Mouse (Mus musculus): ENCODE data around the gene Epha10. TPM values are rescaled to one million over a fixed set of nuclear protein-coding genes. Genes with fewer than 3 reads are reported as not detected.

Gene Epha10
- not detected in 2 replicates for polyA plus RNA-seq (2016; fragmentation: Nextera tagmentation; extraction: Ambion mirVana)

DNA sequence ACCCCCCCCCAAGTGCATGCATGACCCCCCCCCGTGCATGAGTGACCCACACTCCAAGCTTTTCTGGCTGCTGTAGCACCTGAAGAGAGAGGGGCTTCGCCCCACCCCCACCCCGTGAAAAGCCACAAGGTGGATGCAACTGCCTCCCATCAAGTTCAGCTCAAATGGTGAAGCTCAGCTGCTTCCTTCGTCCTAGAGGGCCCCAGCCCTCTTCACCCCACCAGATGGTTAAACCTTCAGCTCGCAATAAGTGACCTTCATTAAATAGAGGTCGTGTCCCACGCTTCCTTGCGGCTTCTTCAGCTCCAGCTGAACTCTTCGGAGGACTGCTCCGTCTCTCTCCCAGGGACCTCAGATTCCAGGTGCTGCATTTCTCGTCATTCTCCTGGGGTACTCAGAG, at the start of gene Epha10:
TSS of gene Epha10 (plus strand) at position 301 of the 400 bp plus-strand sequence.
- Histone ChIP-seq H3K36me3 (no peaks in the 10 kb centered on the region), H3K27ac (ENCODE audit: poor library complexity, severe bottlenecking) (no peak within 1 kb of the TSS), H3K4me2 (peak within 1 kb of the TSS; percentile 65), H3K9ac (no peak within 1 kb of the TSS), H3K4me1 (replicated peaks) (peaks cover 9% of the 10 kb centered on the region; the same call in 1 of the 2 replicates), H3K4me3 (peak within 1 kb of the TSS; percentile 29), H3K9me3 (replicated peaks) (peaks cover 6% of the 10 kb centered on the region; the same call in 1 of the 2 replicates), H3K27me3 (replicated peaks) (peaks cover 68% of the 10 kb centered on the region)
- 6% methylated on average over 11 of the region's 11 CpGs for WGBS
- no peak for ATAC-seq (ENCODE audit: insufficient number of reproducible peaks, low FRiP score)

DNA sequence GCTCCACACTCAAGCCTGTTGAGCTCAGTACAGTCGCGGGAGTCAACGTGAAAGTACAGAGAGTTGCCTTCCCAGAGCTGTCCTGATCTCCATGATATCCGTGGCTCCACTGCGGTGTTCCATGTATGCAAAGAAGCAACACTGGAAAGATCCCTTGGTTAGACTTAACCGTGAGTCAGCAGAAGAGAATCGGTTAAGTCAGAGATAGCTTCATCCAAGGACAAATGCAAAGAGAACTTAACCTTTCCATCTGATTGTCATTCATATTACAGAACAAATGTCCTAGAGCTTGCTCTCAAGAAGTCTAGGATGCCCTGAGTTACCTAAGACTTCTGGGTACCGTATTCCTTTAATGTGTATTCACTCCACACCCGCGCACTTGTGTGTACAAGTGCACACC, 47.9 kb upstream of the Epha10 start:
- no peaks in the 10 kb centered on the region for H3K27me3 ChIP-seq (replicated peaks)
- no peak overlapping the region for H3K9ac ChIP-seq
- peaks cover 49% of the 10 kb centered on the region for H3K36me3 ChIP-seq
- no peak overlapping the region for H3K4me3 ChIP-seq
- no peaks in the 10 kb centered on the region for H3K9me3 ChIP-seq (replicated peaks)
- H3K27ac ChIP-seq (ENCODE audit: poor library complexity, severe bottlenecking): no peak overlapping the region
- WGBS: 95% methylated on average over 10 of the region's 10 CpGs
- no peak overlapping the region for H3K4me2 ChIP-seq
- 0 out of 2 replicates have a peak, but pooled peaks cover 3% of the 10 kb centered on the region for H3K4me1 ChIP-seq (replicated peaks)
- no peak for ATAC-seq (ENCODE audit: insufficient number of reproducible peaks, low FRiP score)

DNA sequence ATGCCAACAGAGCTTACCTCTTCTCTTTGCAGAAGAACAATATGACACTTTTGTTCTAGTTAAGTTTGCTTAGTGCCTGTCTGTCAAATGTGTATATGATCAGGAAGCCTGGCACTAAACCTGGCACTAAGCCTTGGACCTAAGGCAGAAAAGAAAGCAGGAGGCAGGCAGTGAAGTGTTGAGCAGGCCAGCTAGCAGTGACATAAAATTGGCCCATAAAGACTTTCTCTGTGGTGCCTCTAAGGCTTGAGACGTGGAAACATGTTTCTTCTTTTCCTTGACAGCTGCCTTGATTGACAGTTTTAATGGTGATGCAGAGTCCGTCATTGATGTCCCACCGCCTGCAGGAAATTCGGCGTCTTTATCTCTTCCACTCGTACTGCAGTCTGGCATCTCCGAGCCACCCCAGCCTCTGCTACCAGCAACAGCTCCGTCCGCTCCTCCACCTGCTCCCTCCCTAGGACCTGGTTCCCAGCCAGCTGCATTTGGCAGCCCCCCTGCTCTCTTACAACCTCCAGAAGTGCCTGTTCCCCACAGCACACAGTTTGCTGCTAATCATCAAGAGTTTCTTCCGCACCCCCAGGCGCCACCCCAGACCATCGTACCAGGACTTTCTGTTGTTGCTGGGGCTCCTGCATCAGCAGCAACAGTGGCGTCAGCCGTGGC, 42.5 kb upstream of the Epha10 start:
- Histone ChIP-seq H3K4me2 (no peak overlapping the region), H3K4me3 (no peak overlapping the region), H3K27ac (ENCODE audit: poor library complexity, severe bottlenecking) (no peak overlapping the region), H3K9me3 (replicated peaks) (no peaks in the 10 kb centered on the region), H3K9ac (no peak overlapping the region), H3K36me3 (peaks cover 57% of the 10 kb centered on the region), H3K4me1 (replicated peaks) (no peaks in the 10 kb centered on the region), H3K27me3 (replicated peaks) (no peaks in the 10 kb centered on the region)
- no peak for ATAC-seq (ENCODE audit: insufficient number of reproducible peaks, low FRiP score)
- WGBS: 73% methylated on average over 14 of the region's 14 CpGs

DNA sequence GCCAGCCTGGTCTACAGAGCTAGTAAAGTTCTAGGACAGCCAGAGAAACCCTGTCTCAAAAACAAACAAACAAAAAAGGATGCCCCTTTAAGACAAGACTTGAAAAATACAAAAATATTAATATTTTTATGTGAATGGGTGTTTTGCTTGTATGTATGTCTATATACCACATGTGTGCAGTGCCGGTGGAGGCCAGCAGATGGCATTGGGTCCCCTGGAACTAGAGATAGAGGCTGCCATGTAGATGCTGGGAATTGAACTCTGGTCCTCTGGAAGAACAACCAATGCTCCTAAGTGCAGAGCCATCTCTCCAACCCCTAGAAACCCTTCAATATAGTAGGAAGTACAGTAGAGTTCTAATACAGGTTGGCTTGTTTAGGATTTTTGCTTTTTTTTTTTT, 39.7 kb upstream of the Epha10 start:
- no peaks in the 10 kb centered on the region for H3K9me3 ChIP-seq (replicated peaks)
- WGBS: 83% methylated on average over 1 of the region's 1 CpGs
- no peak overlapping the region for H3K27ac ChIP-seq (ENCODE audit: poor library complexity, severe bottlenecking)
- no peaks in the 10 kb centered on the region for H3K27me3 ChIP-seq (replicated peaks)
- ATAC-seq (ENCODE audit: insufficient number of reproducible peaks, low FRiP score): no peak
- H3K4me2 ChIP-seq: no peak overlapping the region
- H3K4me1 ChIP-seq (replicated peaks): peaks cover 7% of the 10 kb centered on the region
- peaks cover 56% of the 10 kb centered on the region for H3K36me3 ChIP-seq
- no peak overlapping the region for H3K4me3 ChIP-seq
- no peak overlapping the region for H3K9ac ChIP-seq

DNA sequence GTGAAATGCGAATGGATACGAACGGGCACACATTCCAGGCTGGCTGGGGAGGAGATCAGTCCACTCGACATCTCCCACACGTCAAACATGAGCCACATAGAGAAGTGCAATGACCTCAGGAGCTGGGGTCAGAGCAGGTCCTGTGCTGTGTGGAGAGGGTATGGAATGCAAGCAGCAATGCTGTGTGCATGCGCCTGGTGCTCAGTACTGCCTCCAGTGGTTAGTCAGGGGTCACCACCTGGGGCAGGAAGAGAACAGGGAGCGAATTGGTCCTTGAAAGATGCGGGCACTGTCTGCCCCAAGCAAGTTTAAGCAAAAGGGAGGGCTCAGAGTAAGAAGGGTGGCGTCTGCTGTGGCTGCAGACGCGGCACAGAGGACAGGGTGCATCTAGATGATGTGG, 37.2 kb upstream of the Epha10 start:
- Histone ChIP-seq H3K4me1 (replicated peaks) (peaks cover 11% of the 10 kb centered on the region), H3K9ac (no peak overlapping the region), H3K27ac (ENCODE audit: poor library complexity, severe bottlenecking) (no peak overlapping the region), H3K4me3 (no peak overlapping the region), H3K9me3 (replicated peaks) (no peaks in the 10 kb centered on the region), H3K4me2 (no peak overlapping the region), H3K36me3 (peaks cover 37% of the 10 kb centered on the region), H3K27me3 (replicated peaks) (no peaks in the 10 kb centered on the region)
- ATAC-seq (ENCODE audit: insufficient number of reproducible peaks, low FRiP score): 0 out of 2 replicates have a peak, but pooled peaks have one; percentile 27
- 55% methylated on average over 11 of the region's 11 CpGs for WGBS

DNA sequence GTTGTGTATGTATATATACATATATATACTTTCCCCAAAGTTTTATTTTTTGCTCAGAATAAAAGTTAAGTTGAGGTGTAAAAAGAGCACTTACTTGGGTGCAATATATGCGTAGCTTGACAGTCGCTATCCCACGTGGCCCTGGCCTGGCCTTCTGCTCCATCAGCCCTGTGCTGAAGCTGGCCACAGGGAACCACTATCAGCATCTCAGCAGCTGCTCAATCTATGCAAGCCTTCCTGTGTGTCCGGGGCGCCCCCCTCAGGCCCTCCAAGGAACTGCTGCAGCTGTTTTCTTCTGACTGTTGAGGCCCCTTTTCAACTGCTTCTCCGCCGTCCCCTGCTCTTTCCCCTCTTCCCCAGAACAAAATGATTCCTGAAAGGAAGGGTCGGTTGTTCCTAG, 33.1 kb upstream of the Epha10 start:
- ATAC-seq (ENCODE audit: insufficient number of reproducible peaks, low FRiP score): no peak
- WGBS: 11% methylated on average over 8 of the region's 8 CpGs
- no peaks in the 10 kb centered on the region for H3K9me3 ChIP-seq (replicated peaks)
- no peak overlapping the region for H3K27ac ChIP-seq (ENCODE audit: poor library complexity, severe bottlenecking)
- no peak overlapping the region for H3K4me2 ChIP-seq
- H3K27me3 ChIP-seq (replicated peaks): no peaks in the 10 kb centered on the region
- no peak overlapping the region for H3K4me3 ChIP-seq
- no peak overlapping the region for H3K9ac ChIP-seq
- H3K4me1 ChIP-seq (replicated peaks): peaks cover 30% of the 10 kb centered on the region
- peaks cover 11% of the 10 kb centered on the region for H3K36me3 ChIP-seq

DNA sequence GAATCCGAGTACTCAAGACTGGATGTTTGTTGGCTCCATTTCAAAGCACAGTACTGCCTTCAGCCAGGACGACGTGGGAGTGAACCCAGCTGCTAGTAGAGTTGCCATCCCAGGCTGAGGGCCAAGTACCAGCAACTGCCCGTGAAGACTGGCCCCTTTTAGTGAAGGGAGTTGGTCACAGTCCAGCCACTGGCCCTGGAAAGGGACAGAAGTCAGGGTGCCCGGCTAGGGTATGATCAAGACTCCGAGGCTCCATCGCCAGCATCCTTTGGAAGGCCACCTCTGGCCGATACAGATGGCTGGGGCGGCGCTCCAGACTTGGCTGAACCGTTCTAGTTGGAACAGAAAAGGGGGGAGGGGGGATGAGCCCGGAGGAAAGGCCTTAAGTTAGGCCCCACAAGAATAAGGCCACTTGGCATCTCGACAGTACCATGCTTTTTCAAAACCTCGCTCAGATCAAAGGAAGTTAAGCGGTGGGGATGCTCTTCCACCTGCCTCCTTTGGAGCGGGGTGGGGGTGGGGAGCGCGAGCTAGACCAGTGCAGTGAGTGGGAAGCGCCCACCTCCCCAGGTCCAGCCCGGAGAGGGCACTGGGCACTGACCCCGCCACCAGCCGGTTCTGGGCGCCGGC, 31.0 kb upstream of the Epha10 start:
- Histone ChIP-seq H3K9ac (peak overlapping the region; percentile 93), H3K36me3 (peaks cover 21% of the 10 kb centered on the region), H3K4me2 (peak overlapping the region; percentile 92), H3K27ac (ENCODE audit: poor library complexity, severe bottlenecking) (peak overlapping the region; percentile 92), H3K27me3 (replicated peaks) (no peaks in the 10 kb centered on the region), H3K4me1 (replicated peaks) (peaks cover 30% of the 10 kb centered on the region), H3K9me3 (replicated peaks) (no peaks in the 10 kb centered on the region), H3K4me3 (peak overlapping the region; percentile 94)
- ATAC-seq (ENCODE audit: insufficient number of reproducible peaks, low FRiP score): peak; percentile 0; the same call in 1 of the 2 replicates
- 3% methylated on average over 24 of the region's 24 CpGs for WGBS

DNA sequence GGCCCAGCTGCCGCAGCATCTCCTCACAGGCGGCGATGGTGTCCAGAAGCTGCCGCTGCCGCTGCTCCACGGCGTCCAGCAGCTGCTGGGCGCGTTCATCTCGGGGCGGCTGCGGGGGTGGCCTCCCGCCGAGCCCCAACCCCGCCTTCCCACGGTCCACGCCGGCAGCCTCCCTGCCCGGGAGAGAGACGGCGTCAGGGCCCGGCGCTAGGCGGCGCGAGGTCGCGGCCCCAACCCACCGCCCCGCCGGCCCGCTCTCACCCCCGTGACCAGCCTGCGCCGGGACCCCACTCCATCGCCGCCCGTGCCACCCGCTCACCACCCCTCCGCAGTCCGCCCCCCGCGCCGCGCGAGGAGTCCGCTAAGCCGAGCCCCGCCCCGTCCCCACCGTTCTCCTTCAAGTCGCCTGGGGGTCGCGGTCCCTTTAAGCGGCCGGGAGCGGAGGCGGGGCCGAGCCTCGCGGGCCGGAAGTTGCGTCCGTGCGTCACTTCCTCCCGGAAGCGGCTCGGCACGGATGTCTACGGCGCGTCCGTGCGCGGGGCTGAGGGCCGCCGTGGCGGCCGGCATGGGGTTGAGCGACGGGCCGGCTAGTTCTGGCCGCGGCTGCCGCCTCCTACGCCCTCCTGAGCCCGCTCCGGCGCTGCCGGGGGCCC, 30.3 kb upstream of the Epha10 start, which contains the start of gene Yrdc:
TSS of gene Yrdc (plus strand) at position 419 of the 653 bp plus-strand sequence.
- no peaks in the 10 kb centered on the region for H3K27me3 ChIP-seq (replicated peaks)
- under 1% methylated on average over 79 of the region's 90 CpGs for WGBS
- peaks cover 23% of the 10 kb centered on the region for H3K4me1 ChIP-seq (replicated peaks)
- ATAC-seq (ENCODE audit: insufficient number of reproducible peaks, low FRiP score): peak; percentile 92
- H3K27ac ChIP-seq (ENCODE audit: poor library complexity, severe bottlenecking): peak within 1 kb of the TSS; percentile 92
- peaks cover 25% of the 10 kb centered on the region for H3K36me3 ChIP-seq
- H3K9me3 ChIP-seq (replicated peaks): no peaks in the 10 kb centered on the region
- H3K9ac ChIP-seq: peak within 1 kb of the TSS; percentile 93
- peak within 1 kb of the TSS; percentile 94 for H3K4me3 ChIP-seq
- H3K4me2 ChIP-seq: peak within 1 kb of the TSS; percentile 92

DNA sequence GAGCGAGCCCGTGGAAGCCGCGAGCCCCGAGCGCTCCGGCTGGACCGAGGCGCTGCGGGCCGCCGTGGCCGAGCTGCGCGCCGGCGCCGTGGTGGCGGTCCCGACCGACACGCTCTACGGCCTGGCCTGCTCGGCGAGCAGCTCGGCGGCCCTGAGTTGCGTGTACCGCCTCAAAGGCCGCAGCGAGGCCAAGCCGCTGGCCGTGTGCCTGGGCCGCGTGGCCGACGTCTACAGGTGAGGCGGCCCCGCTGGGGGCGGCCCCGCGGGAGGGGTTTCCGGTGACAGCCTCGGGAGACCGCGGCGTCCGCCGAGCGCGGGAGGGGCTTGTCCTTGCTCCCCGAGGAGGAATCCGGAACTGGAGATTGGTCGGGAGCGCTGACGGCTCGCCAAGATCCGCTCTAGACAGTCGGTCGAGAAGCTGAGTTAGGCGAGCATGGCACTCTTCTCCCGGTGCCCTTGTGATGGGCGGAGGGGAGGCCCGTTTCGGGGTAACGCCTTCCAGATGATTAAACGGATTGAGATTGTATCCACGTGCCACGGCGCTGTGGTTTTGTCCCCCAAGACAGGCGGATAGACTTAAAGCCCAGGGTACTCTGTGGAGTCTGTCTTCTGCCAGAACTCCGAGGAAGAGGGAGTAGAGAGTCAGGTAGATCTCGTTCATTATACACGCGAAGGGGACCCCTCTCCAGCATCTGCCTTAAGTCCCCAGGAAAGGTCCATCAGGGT, 29.6 kb upstream of the Epha10 start, which contains the start of gene 1110065P20Rik:
TSS of gene 1110065P20Rik (minus strand) at position 264 of the 726 bp plus-strand sequence.
- under 1% methylated on average over 75 of the region's 75 CpGs for WGBS
- Histone ChIP-seq H3K4me3 (peak within 1 kb of the TSS; percentile 94), H3K27ac (ENCODE audit: poor library complexity, severe bottlenecking) (peak within 1 kb of the TSS; percentile 92), H3K36me3 (peaks cover 31% of the 10 kb centered on the region), H3K27me3 (replicated peaks) (no peaks in the 10 kb centered on the region), H3K9me3 (replicated peaks) (no peaks in the 10 kb centered on the region), H3K4me1 (replicated peaks) (peaks cover 23% of the 10 kb centered on the region), H3K9ac (peak within 1 kb of the TSS; percentile 93), H3K4me2 (peak within 1 kb of the TSS; percentile 92)
- ATAC-seq (ENCODE audit: insufficient number of reproducible peaks, low FRiP score): peak; percentile 69

DNA sequence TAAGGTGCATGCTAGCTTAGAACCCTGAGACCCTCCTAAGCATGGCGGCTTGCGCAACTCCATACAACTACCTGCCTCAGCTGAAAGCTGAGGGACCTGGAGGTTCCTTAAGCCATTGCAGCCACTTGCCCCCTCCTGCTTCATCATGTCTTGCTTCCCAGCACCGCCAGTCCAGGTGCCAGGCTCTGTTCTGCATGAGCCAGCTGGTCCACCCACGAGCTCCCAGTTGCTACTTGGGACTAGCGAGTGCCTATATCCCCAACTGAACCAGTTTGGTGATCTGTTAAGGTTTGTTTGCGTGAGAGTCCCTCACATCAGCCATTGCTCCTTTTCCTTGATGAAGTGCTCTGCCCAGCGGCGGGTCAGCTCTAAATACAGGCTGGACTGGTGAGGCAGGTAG, 24.4 kb upstream of the Epha10 start:
- Histone ChIP-seq H3K27me3 (replicated peaks) (peaks cover 20% of the 10 kb centered on the region), H3K4me3 (no peak overlapping the region)

More for the DNA sequence above, 24.4 kb upstream of the Epha10 start:
- no peak overlapping the region for H3K9ac ChIP-seq
- no peak overlapping the region for H3K27ac ChIP-seq (ENCODE audit: poor library complexity, severe bottlenecking)
- peaks cover 17% of the 10 kb centered on the region for H3K4me1 ChIP-seq (replicated peaks)
- no peak overlapping the region for H3K4me2 ChIP-seq
- no peak for ATAC-seq (ENCODE audit: insufficient number of reproducible peaks, low FRiP score)
- WGBS: 92% methylated on average over 8 of the region's 8 CpGs
- peaks cover 40% of the 10 kb centered on the region for H3K36me3 ChIP-seq
- H3K9me3 ChIP-seq (replicated peaks): no peaks in the 10 kb centered on the region

Measured in heart, embryonic 12.5 days (tissue).